Mouse (Mus musculus) heart, postnatal 0 days (tissue): ENCODE measurements around the gene Minpp1. TPM values are rescaled to one million over a fixed set of nuclear protein-coding genes. Genes with fewer than 3 reads are reported as not detected.

Source experiments
- ATAC-seq: fragments of 200-750 bp; cut with Nextera tagmentation; 2 replicates; pipeline ENCODE4 v1.8.0; 2017; ENCODE audit warnings: low read depth, moderate number of reproducible peaks, moderate library complexity; ENCODE audit not compliant: insufficient read depth
- DNase-seq: peaks from one replicate; pipeline ENCODE4 v3.0.0-alpha.2; 2016; ENCODE audit warnings: low spot score
- H3K27ac ChIP-seq: fragments of 300-500 bp; sonication (generic); 2 replicates; pipeline ENCODE4 v1.5.1; 2014; ENCODE audit warnings: low read depth, mild to moderate bottlenecking
- H3K27me3 ChIP-seq: fragments of 300-500 bp; sonication (generic); 2 replicates; pipeline ENCODE4 v1.6.1; 2014; ENCODE audit warnings: low read length, mixed read lengths; ENCODE audit not compliant: control insufficient read depth, insufficient read depth
- H3K36me3 ChIP-seq: fragments of 300-500 bp; sonication (generic); replicated peaks from 2 replicates; pipeline ENCODE4 v1.6.1; 2014; ENCODE audit warnings: low read length, mixed read lengths; ENCODE audit not compliant: control insufficient read depth, insufficient read depth
- H3K4me1 ChIP-seq: fragments of 300-500 bp; sonication (generic); 2 replicates; pipeline ENCODE4 v1.6.1; 2014; ENCODE audit warnings: antibody characterized with exemption; ENCODE audit not compliant: control insufficient read depth, insufficient read depth
- H3K4me2 ChIP-seq: fragments of 300-500 bp; sonication (generic); 2 replicates; pipeline ENCODE4 v1.6.1; 2014; ENCODE audit warnings: low read depth, mild to moderate bottlenecking, low read length, moderate library complexity
- H3K4me3 ChIP-seq: fragments of 300-500 bp; sonication (generic); 2 replicates; pipeline ENCODE4 v1.5.1; 2014; ENCODE audit warnings: low read depth, low read length
- H3K9ac ChIP-seq: fragments of 300-500 bp; sonication (generic); replicated peaks from 2 replicates; pipeline ENCODE4 v1.6.1; 2014; ENCODE audit warnings: low read depth, low read length, mixed read lengths
- H3K9me3 ChIP-seq: fragments of 300-500 bp; sonication (generic); replicated peaks from 2 replicates; pipeline ENCODE4 v1.6.1; 2016; ENCODE audit warnings: low read length; ENCODE audit not compliant: control insufficient read depth
- CTCF ChIP-seq: IDR thresholded peaks from 2 replicates; pipeline ENCODE4 v1.5.1; 2016; ENCODE audit warnings: antibody characterized with exemption, control low read depth, low read depth
- EP300 ChIP-seq: IDR thresholded peaks from 2 replicates; pipeline ENCODE4 v1.6.1; 2016; ENCODE audit warnings: antibody characterized with exemption, low read depth
- WGBS: fragments of 180-500 bp; shearing (Covaris S2); extraction: QIAGEN DNeasy Blood & Tissue Kit; methylation state at CpG from one replicate; pipeline ENCODE4 v1.1.7; 2014; 5-methylcytosine and 5-hydroxymethylcytosine counted together
- polyA plus RNA-seq: library from polyadenylated mRNA; unstranded; fragments of >200 nt; fragmentation: Nextera tagmentation; extraction: Ambion mirVana; gene quantifications from 2 replicates; pipeline ENCODE4 v1.2.1, GENCODE M21; 2015
- total RNA-seq: library from RNA; depleted of rRNA; stranded (reverse); fragments of >200 nt; gene quantifications from 2 replicates; pipeline ENCODE4 v1.2.3, GENCODE M21; 2014; ENCODE audit warnings: low replicate concordance

The Minpp1 gene
- total and polyA plus RNA-seq, 2 experiments from 2014 or later, result 29.3 to 84.1 TPM

- Histone ChIP-seq H3K4me1 (no peaks in the 10 kb centered on the region), H3K27me3 (no peaks in the 10 kb centered on the region), H3K36me3 (no peaks in the 10 kb centered on the region), H3K4me3 (no peak overlapping the region), H3K9ac (no peak overlapping the region), H3K27ac (no peak overlapping the region), H3K4me2 (no peak overlapping the region), H3K9me3 (no peaks in the 10 kb centered on the region)
- ATAC-seq (no peak), DNase-seq (no peak)
- TF ChIP-seq EP300 (no peak), CTCF (no peak)
- 90% methylated on average over 11 of the region's 11 CpGs for WGBS
These were observed 43.8 kb downstream of the Minpp1 start for GRCm38 (mm10) chr19:32529252-32529942.

- Histone ChIP-seq H3K27me3 (no peaks in the 10 kb centered on the region), H3K4me1 (no peaks in the 10 kb centered on the region), H3K9ac (no peak overlapping the region), H3K27ac (no peak overlapping the region), H3K4me3 (no peak overlapping the region), H3K9me3 (no peaks in the 10 kb centered on the region), H3K4me2 (no peak overlapping the region), H3K36me3 (no peaks in the 10 kb centered on the region)
- TF ChIP-seq CTCF (no peak), EP300 (no peak)
- ATAC-seq, result no peak
- 81% methylated on average over 7 of the region's 7 CpGs for WGBS
- DNase-seq, result no peak
These were observed 44.7 kb downstream of the Minpp1 start for GRCm38 (mm10) chr19:32530296-32530695.

GRCm38 (mm10) chr19:32532331-32532730, 46.8 kb downstream of the Minpp1 start:
- Histone ChIP-seq H3K4me3 (no peak overlapping the region), H3K4me1 (no peaks in the 10 kb centered on the region), H3K4me2 (no peak overlapping the region), H3K36me3 (no peaks in the 10 kb centered on the region), H3K9ac (no peak overlapping the region), H3K27ac (no peak overlapping the region), H3K9me3 (no peaks in the 10 kb centered on the region), H3K27me3 (no peaks in the 10 kb centered on the region)
- no peak for DNase-seq
- TF ChIP-seq EP300 (no peak), CTCF (no peak)
- no peak for ATAC-seq
- WGBS, result 39% methylated on average over 3 of the region's 3 CpGs

- H3K9ac ChIP-seq, result no peak overlapping the region
- TF ChIP-seq CTCF (no peak), EP300 (no peak)
- H3K36me3 ChIP-seq, result no peaks in the 10 kb centered on the region
- ATAC-seq (no peak), DNase-seq (no peak)
- H3K27ac ChIP-seq, result no peak overlapping the region
- H3K27me3 ChIP-seq, result no peaks in the 10 kb centered on the region
- H3K4me1 ChIP-seq, result no peaks in the 10 kb centered on the region
- 79% methylated on average over 7 of the region's 7 CpGs for WGBS
- no peak overlapping the region for H3K4me2 ChIP-seq
- no peaks in the 10 kb centered on the region for H3K9me3 ChIP-seq
- no peak overlapping the region for H3K4me3 ChIP-seq
These were observed 47.4 kb downstream of the Minpp1 start for GRCm38 (mm10) chr19:32532737-32533505.

- no peaks in the 10 kb centered on the region for H3K9me3 ChIP-seq
- ATAC-seq (no peak), DNase-seq (no peak)
- H3K27ac ChIP-seq, result no peak overlapping the region
- H3K4me3 ChIP-seq, result no peak overlapping the region
- no peak overlapping the region for H3K9ac ChIP-seq
- TF ChIP-seq CTCF, result no peak
- no peak for TF ChIP-seq EP300
- no peaks in the 10 kb centered on the region for H3K4me1 ChIP-seq
- no peak overlapping the region for H3K4me2 ChIP-seq
- H3K27me3 ChIP-seq, result no peaks in the 10 kb centered on the region
- H3K36me3 ChIP-seq, result no peaks in the 10 kb centered on the region
These were observed 49.3 kb downstream of the Minpp1 start for GRCm38 (mm10) chr19:32534887-32535286.
